Mouse (Mus musculus) liver, embryonic 15.5 days (tissue): ENCODE results near the gene Gm21425. TPM values are rescaled to one million over a fixed set of nuclear protein-coding genes. Genes with fewer than 3 reads are reported as not detected.
"Not testable (repeated sequence)": the region's sequence is repeated elsewhere in the genome, so short reads cannot be mapped to it uniquely, and the experiment has no call there.

Source experiments
- ATAC-seq: fragments of 200-750 bp; cut with Nextera tagmentation; 2 replicates; pipeline ENCODE4 v1.8.0; 2017; ENCODE audit warnings: moderate number of reproducible peaks, mild to moderate bottlenecking, moderate library complexity; ENCODE audit not compliant: insufficient read depth
- H3K27ac ChIP-seq: fragments of 300-500 bp; sonication (generic); replicated peaks from 2 replicates; pipeline ENCODE4 v1.5.1; 2015; ENCODE audit warnings: mild to moderate bottlenecking, inconsistent platforms
- H3K27me3 ChIP-seq: fragments of 300-500 bp; sonication (generic); 2 replicates; pipeline ENCODE4 v1.6.1; 2015; ENCODE audit warnings: mild to moderate bottlenecking, inconsistent platforms
- H3K36me3 ChIP-seq: fragments of 300-500 bp; sonication (generic); replicated peaks from 2 replicates; pipeline ENCODE4 v1.6.1; 2015; ENCODE audit warnings: moderate library complexity, mild to moderate bottlenecking, inconsistent platforms
- H3K4me1 ChIP-seq: fragments of 300-500 bp; sonication (generic); replicated peaks from 2 replicates; pipeline ENCODE4 v1.6.1; 2015; ENCODE audit warnings: inconsistent platforms
- H3K4me2 ChIP-seq: fragments of 300-500 bp; sonication (generic); 2 replicates; pipeline ENCODE4 v1.6.1; 2015; ENCODE audit warnings: moderate library complexity, mild to moderate bottlenecking, inconsistent platforms
- H3K4me3 ChIP-seq: fragments of 300-500 bp; sonication (generic); replicated peaks from 2 replicates; pipeline ENCODE4 v1.5.1; 2015; ENCODE audit warnings: mild to moderate bottlenecking, inconsistent platforms
- H3K9ac ChIP-seq: fragments of 300-500 bp; sonication (generic); 2 replicates; pipeline ENCODE4 v1.6.1; 2015; ENCODE audit warnings: moderate library complexity, mild to moderate bottlenecking, inconsistent platforms
- H3K9me3 ChIP-seq: fragments of 300-500 bp; sonication (generic); replicated peaks from 2 replicates; pipeline ENCODE4 v1.6.1; 2016; ENCODE audit warnings: inconsistent platforms
- WGBS: fragments of 180-500 bp; shearing (Covaris S2); methylation state at CpG from one replicate; pipeline ENCODE4 v1.1.7; 2015; ENCODE audit warnings: mixed read lengths; ENCODE audit not compliant: insufficient replicate concordance; 5-methylcytosine and 5-hydroxymethylcytosine counted together
- polyA plus RNA-seq: library from polyadenylated mRNA; unstranded; fragments of >200 nt; fragmentation: Nextera tagmentation; extraction: Ambion mirVana; gene quantifications from 2 replicates; pipeline ENCODE4 v1.2.1, GENCODE M21; 2015

Gm21425 gene
- polyA plus RNA-seq: not detected in 2 replicates

GRCm38 (mm10) chrY:13161668-13162067, at the start of gene Gm21425:
TSS of gene Gm21425 (plus strand) at chrY:13161968.
- ATAC-seq, H3K9me3 ChIP-seq, H3K27ac ChIP-seq, H3K27me3 ChIP-seq, H3K36me3 ChIP-seq, H3K9ac ChIP-seq, H3K4me1 ChIP-seq, H3K4me2 ChIP-seq, H3K4me3 ChIP-seq: not testable (repeated sequence)

GRCm38 (mm10) chrY:13133392-13133791, 28.4 kb upstream of the Gm21425 start, which contains the start of gene Gm21891:
TSS of gene Gm21891 (minus strand) at chrY:13133492.
- no CpG with 5 or more reads among the region's 3 CpGs for WGBS
- not testable (repeated sequence) for H3K36me3 ChIP-seq

More at GRCm38 (mm10) chrY:13133392-13133791, 28.4 kb upstream of the Gm21425 start, which contains the start of gene Gm21891:
- not testable (repeated sequence) for H3K4me1 ChIP-seq, ATAC-seq, H3K27ac ChIP-seq, H3K27me3 ChIP-seq, H3K9ac ChIP-seq, H3K9me3 ChIP-seq, H3K4me2 ChIP-seq, H3K4me3 ChIP-seq

Other genes with a start within 250 kb of the Gm21425 start
- not detected in 2 replicates for gene Gm20807, start 119.1 kb upstream of the Gm21425 start, polyA plus RNA-seq
- gene Gm21891, start 28.5 kb upstream of the Gm21425 start, polyA plus RNA-seq: not detected in 2 replicates
- not detected in 2 replicates for gene Gm21828, start 62.0 kb downstream of the Gm21425 start, polyA plus RNA-seq
- gene Gm21440, start 90.4 kb downstream of the Gm21425 start, polyA plus RNA-seq: not detected in 2 replicates
- gene Gm21454, start 90.5 kb downstream of the Gm21425 start, polyA plus RNA-seq: not detected in 2 replicates
- gene Gm21725, start 187.1 kb downstream of the Gm21425 start, polyA plus RNA-seq: not detected in 2 replicates